Mouse (Mus musculus) adrenal gland, postnatal 36 days (tissue): ENCODE results near the gene Slc7a15. TPM values are rescaled to one million over a fixed set of nuclear protein-coding genes. Genes with fewer than 3 reads are reported as not detected.
A peak's percentile ranks its signal among the peaks of the same experiment; 100 is the strongest.
"Not testable (repeated sequence)": the region's sequence is repeated elsewhere in the genome, so short reads cannot be mapped to it uniquely, and the experiment has no call there.

Source experiments
- DNase-seq, 2 experiments: peaks; one replicate each; pipeline ENCODE4 v3.0.0; 2021; ENCODE audit warnings: mixed read lengths in 1 of 2
- total RNA-seq, 2 experiments: library from RNA; stranded (reverse); gene quantifications; 2 replicates each; pipeline ENCODE4 v1.2.3; 2021

Gene Slc7a15
- total RNA-seq, 2 experiments from 2014 or later: not detected

GRCm38 (mm10) chr12:8559876-8560275 is 39.0 kb downstream of the Slc7a15 start:
- not testable (repeated sequence) for DNase-seq

GRCm38 (mm10) chr12:8556189-8556588 is 42.7 kb downstream of the Slc7a15 start:
- DNase-seq: no peak

- DNase-seq: no peak
Observed at GRCm38 (mm10) chr12:8555419-8555818, 43.4 kb downstream of the Slc7a15 start.

- peak; percentile 69 to 72 for DNase-seq
Observed at GRCm38 (mm10) chr12:8547357-8547756, 51.5 kb downstream of the Slc7a15 start.

- DNase-seq: no peak
Observed at GRCm38 (mm10) chr12:8546801-8547200, 52.1 kb downstream of the Slc7a15 start.

GRCm38 (mm10) chr12:8545066-8545610 is 53.7 kb downstream of the Slc7a15 start:
- no peak for DNase-seq

GRCm38 (mm10) chr12:8542371-8542770 is 56.5 kb downstream of the Slc7a15 start:
- DNase-seq: no peak

- DNase-seq: no peak
Observed at GRCm38 (mm10) chr12:8539471-8539870, 59.4 kb downstream of the Slc7a15 start.

GRCm38 (mm10) chr12:8537291-8537690 is 61.6 kb downstream of the Slc7a15 start:
- no peak for DNase-seq

GRCm38 (mm10) chr12:8536221-8536965 is 62.5 kb downstream of the Slc7a15 start:
- no peak for DNase-seq

- no peak for DNase-seq
Observed at GRCm38 (mm10) chr12:8535596-8535995, 63.3 kb downstream of the Slc7a15 start.

GRCm38 (mm10) chr12:8534915-8535314 is 64.0 kb downstream of the Slc7a15 start:
- DNase-seq: no peak

- no peak for DNase-seq
Observed at GRCm38 (mm10) chr12:8527770-8528169, 71.1 kb downstream of the Slc7a15 start.

GRCm38 (mm10) chr12:8527175-8527574 is 71.7 kb downstream of the Slc7a15 start:
- no peak for DNase-seq

- DNase-seq: no peak
Observed at GRCm38 (mm10) chr12:8524062-8524461, 74.8 kb downstream of the Slc7a15 start.

GRCm38 (mm10) chr12:8522711-8523110 is 76.2 kb downstream of the Slc7a15 start:
- DNase-seq: no peak

GRCm38 (mm10) chr12:8521375-8522047 is 77.4 kb downstream of the Slc7a15 start:
- peak; percentile 60 to 71 for DNase-seq

GRCm38 (mm10) chr12:8519431-8520160 is 79.3 kb downstream of the Slc7a15 start:
- no peak for DNase-seq

GRCm38 (mm10) chr12:8511037-8511882 is 87.6 kb downstream of the Slc7a15 start:
- DNase-seq: peak; percentile 38 to 55

- no peak for DNase-seq
Observed at GRCm38 (mm10) chr12:8510317-8510988, 88.4 kb downstream of the Slc7a15 start.

GRCm38 (mm10) chr12:8509693-8510092 is 89.2 kb downstream of the Slc7a15 start:
- DNase-seq: peak; percentile 30 to 40
